17 mouse cellular contexts compared by ENCODE assay signal in the genomic region with DNA sequence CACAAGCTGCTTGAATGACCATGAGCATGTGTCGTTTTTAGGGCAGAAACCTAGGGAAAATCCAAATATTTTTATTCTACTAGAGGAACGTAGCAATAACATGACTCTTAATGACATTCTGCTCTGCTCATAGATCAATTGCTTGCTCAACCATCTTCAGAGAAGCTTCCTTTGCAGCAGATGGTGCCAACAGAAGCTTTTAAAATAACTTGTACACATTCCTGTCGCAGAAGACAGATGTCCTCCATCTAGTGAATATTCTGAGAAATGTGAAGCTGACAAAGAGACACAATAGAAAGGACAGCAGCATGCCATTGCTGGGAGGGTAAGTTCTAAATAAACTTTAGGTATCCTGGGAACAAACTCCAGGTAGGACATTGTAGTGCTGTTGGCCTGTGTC.
DNase-seq lines count a peak whose midpoint lies in the region.
"Had no signal": no experiment of that assay in that cellular context is flagged by ENCODE, and none has a peak within 500 bp of the region (broad histone marks: within the 10 kb centered on the region; RNA-seq: fewer than 3 reads in every experiment).

No protein-coding gene starts in this region.

- peak; percentile 12 for DNase-seq in layer of hippocampus, adult 11-12 months (ENCODE audit: low spot score)
- no peak for DNase-seq in layer of hippocampus, postnatal 36 days
- peak; percentile 13 for DNase-seq in right cerebral cortex, adult 18-20 months
- DNase-seq in right cerebral cortex, postnatal 14 days: no peak
- DNase-seq in layer of hippocampus, adult 8-10 months (ENCODE audit: low spot score in 2 of 2): peak; percentile 3 to 10
- peak; percentile 1 to 6 for DNase-seq in right cerebral cortex, postnatal 36 days (ENCODE audit: low spot score in 2 of 2)
- DNase-seq in kidney, postnatal 25 days: no peak
- no peak for DNase-seq in adrenal gland, postnatal 10 days
- DNase-seq: adrenal gland, adult 8-10 months; cerebellum, adult 11 months; cerebellum, adult 9-10 months; cerebellum, postnatal 36 days; gastrocnemius, postnatal 10 days; heart, postnatal 14 days; kidney, adult 18-20 months; kidney, postnatal 36 days; thymus, postnatal 14 days had no signal

Comparison
In these comparisons a context has a peak if more than half of its experiments do, and no peak if none do; other contexts are left out.
1. DNase-seq: peak in layer of hippocampus, adult 11-12 months (single experiment), right cerebral cortex, adult 18-20 months (single experiment), layer of hippocampus, adult 8-10 months (2 of 2) and right cerebral cortex, postnatal 36 days (2 of 2); none in layer of hippocampus, postnatal 36 days (0 of 2), right cerebral cortex, postnatal 14 days (single experiment), kidney, postnatal 25 days (0 of 2) and adrenal gland, postnatal 10 days (single experiment).